Mouse (Mus musculus) forebrain, embryonic 15.5 days (tissue): ENCODE data around the gene Spin1. TPM values are rescaled to one million over a fixed set of nuclear protein-coding genes. Genes with fewer than 3 reads are reported as not detected.
"Not testable (repeated sequence)": the region's sequence is repeated elsewhere in the genome, so short reads cannot be mapped to it uniquely, and the experiment has no call there.

Experiments used
- ATAC-seq: fragments of 200-750 bp; cut with Nextera tagmentation; replicated peaks from 2 replicates; pipeline ENCODE4 v1.8.0; 2017; ENCODE audit warnings: mild to moderate bottlenecking, moderate TSS enrichment, moderate library complexity
- H3K27ac ChIP-seq: fragments of 300-500 bp; sonication (generic); replicated peaks from 2 replicates; pipeline ENCODE4 v1.5.1; 2015; ENCODE audit warnings: mild to moderate bottlenecking, inconsistent platforms
- H3K27me3 ChIP-seq: fragments of 300-500 bp; sonication (generic); 2 replicates; pipeline ENCODE4 v1.6.1; 2015; ENCODE audit warnings: inconsistent platforms
- H3K36me3 ChIP-seq: fragments of 300-500 bp; sonication (generic); 2 replicates; pipeline ENCODE4 v1.6.1; 2015; ENCODE audit warnings: mild to moderate bottlenecking, inconsistent platforms
- H3K4me1 ChIP-seq: fragments of 300-500 bp; sonication (generic); 2 replicates; pipeline ENCODE4 v1.6.1; 2015; ENCODE audit warnings: inconsistent platforms
- H3K4me2 ChIP-seq: fragments of 300-500 bp; sonication (generic); replicated peaks from 2 replicates; pipeline ENCODE4 v1.6.1; 2015; ENCODE audit warnings: mild to moderate bottlenecking, inconsistent platforms
- H3K4me3 ChIP-seq: fragments of 300-500 bp; sonication (generic); 2 replicates; pipeline ENCODE4 v1.5.1; 2015; ENCODE audit warnings: mild to moderate bottlenecking, inconsistent platforms
- H3K9ac ChIP-seq: fragments of 300-500 bp; sonication (generic); replicated peaks from 2 replicates; pipeline ENCODE4 v1.6.1; 2015; ENCODE audit warnings: mild to moderate bottlenecking, inconsistent platforms
- H3K9me3 ChIP-seq: fragments of 300-500 bp; sonication (generic); 2 replicates; pipeline ENCODE4 v1.6.1; 2016; ENCODE audit warnings: inconsistent platforms
- WGBS: fragments of 180-500 bp; shearing (Covaris S2); methylation state at CpG from one replicate; pipeline ENCODE4 v1.1.7; 2015; ENCODE audit warnings: mixed read lengths; 5-methylcytosine and 5-hydroxymethylcytosine counted together
- polyA plus RNA-seq: library from polyadenylated mRNA; unstranded; fragments of >200 nt; fragmentation: Nextera tagmentation; extraction: Ambion mirVana; gene quantifications from 2 replicates; pipeline ENCODE4 v1.2.1, GENCODE M21; 2015

Gene Spin1
- polyA plus RNA-seq, 1 experiment from 2014 or later = 177 TPM

- WGBS = 64% methylated on average over 1 of the region's 1 CpGs
- not testable (repeated sequence) for H3K36me3 ChIP-seq, H3K4me3 ChIP-seq, H3K4me1 ChIP-seq, H3K27me3 ChIP-seq, H3K4me2 ChIP-seq, H3K9me3 ChIP-seq, H3K27ac ChIP-seq, ATAC-seq, H3K9ac ChIP-seq
Measured at GRCm38 (mm10) chr13:51078586-51078985, 22.1 kb upstream of the Spin1 start.

GRCm38 (mm10) chr13:51080801-51081200, 19.9 kb upstream of the Spin1 start:
- no peaks in the 10 kb centered on the region for H3K36me3 ChIP-seq
- no peaks in the 10 kb centered on the region for H3K4me1 ChIP-seq
- H3K27ac ChIP-seq = no peak overlapping the region
- 82% methylated on average over 2 of the region's 2 CpGs for WGBS
- no peak for ATAC-seq
- H3K27me3 ChIP-seq = no peaks in the 10 kb centered on the region
- no peak overlapping the region for H3K4me3 ChIP-seq
- H3K9me3 ChIP-seq = no peaks in the 10 kb centered on the region
- H3K9ac ChIP-seq = no peak overlapping the region
- no peak overlapping the region for H3K4me2 ChIP-seq

GRCm38 (mm10) chr13:51084241-51084640, 16.4 kb upstream of the Spin1 start:
- no peak overlapping the region for H3K27ac ChIP-seq
- no peak overlapping the region for H3K4me2 ChIP-seq
- H3K4me1 ChIP-seq = no peaks in the 10 kb centered on the region
- no peak for ATAC-seq
- H3K4me3 ChIP-seq = no peak overlapping the region
- no peaks in the 10 kb centered on the region for H3K36me3 ChIP-seq
- H3K27me3 ChIP-seq = no peaks in the 10 kb centered on the region
- H3K9ac ChIP-seq = no peak overlapping the region
- H3K9me3 ChIP-seq = no peaks in the 10 kb centered on the region

GRCm38 (mm10) chr13:51085941-51086340, 14.7 kb upstream of the Spin1 start:
- Histone ChIP-seq H3K9me3 (no peaks in the 10 kb centered on the region), H3K27me3 (no peaks in the 10 kb centered on the region), H3K4me1 (no peaks in the 10 kb centered on the region), H3K27ac (no peak overlapping the region), H3K4me2 (no peak overlapping the region), H3K9ac (no peak overlapping the region), H3K36me3 (no peaks in the 10 kb centered on the region), H3K4me3 (no peak overlapping the region)
- WGBS = 92% methylated on average over 11 of the region's 11 CpGs
- ATAC-seq = no peak

GRCm38 (mm10) chr13:51087253-51087652, 13.4 kb upstream of the Spin1 start:
- Histone ChIP-seq H3K27me3 (no peaks in the 10 kb centered on the region), H3K9me3 (no peaks in the 10 kb centered on the region), H3K4me1 (no peaks in the 10 kb centered on the region), H3K9ac (no peak overlapping the region), H3K27ac (no peak overlapping the region), H3K4me3 (no peak overlapping the region), H3K36me3 (no peaks in the 10 kb centered on the region), H3K4me2 (no peak overlapping the region)
- WGBS = 89% methylated on average over 4 of the region's 4 CpGs
- no peak for ATAC-seq

GRCm38 (mm10) chr13:51088207-51088606, 12.5 kb upstream of the Spin1 start:
- Histone ChIP-seq H3K9ac (no peak overlapping the region), H3K4me1 (no peaks in the 10 kb centered on the region), H3K27ac (no peak overlapping the region), H3K36me3 (no peaks in the 10 kb centered on the region), H3K9me3 (no peaks in the 10 kb centered on the region), H3K4me3 (no peak overlapping the region), H3K27me3 (no peaks in the 10 kb centered on the region), H3K4me2 (no peak overlapping the region)
- WGBS = 86% methylated on average over 4 of the region's 4 CpGs
- no peak for ATAC-seq

- Histone ChIP-seq H3K4me3 (no peak overlapping the region), H3K4me1 (no peaks in the 10 kb centered on the region), H3K27me3 (no peaks in the 10 kb centered on the region), H3K9ac (no peak overlapping the region), H3K27ac (no peak overlapping the region), H3K4me2 (no peak overlapping the region), H3K9me3 (no peaks in the 10 kb centered on the region), H3K36me3 (no peaks in the 10 kb centered on the region)
- 87% methylated on average over 4 of the region's 4 CpGs for WGBS
- no peak for ATAC-seq
Measured at GRCm38 (mm10) chr13:51089058-51089457, 11.6 kb upstream of the Spin1 start.

GRCm38 (mm10) chr13:51090105-51090661, 10.5 kb upstream of the Spin1 start:
- 73% methylated on average over 5 of the region's 5 CpGs for WGBS
- ATAC-seq = no peak
- Histone ChIP-seq H3K27me3 (no peaks in the 10 kb centered on the region), H3K9ac (no peak overlapping the region), H3K36me3 (no peaks in the 10 kb centered on the region), H3K4me1 (no peaks in the 10 kb centered on the region), H3K4me3 (no peak overlapping the region), H3K4me2 (no peak overlapping the region), H3K9me3 (no peaks in the 10 kb centered on the region), H3K27ac (no peak overlapping the region)

- Histone ChIP-seq H3K4me3 (no peak overlapping the region), H3K27ac (no peak overlapping the region), H3K9ac (no peak overlapping the region), H3K27me3 (no peaks in the 10 kb centered on the region), H3K4me2 (no peak overlapping the region), H3K9me3 (no peaks in the 10 kb centered on the region), H3K4me1 (peaks cover 3% of the 10 kb centered on the region), H3K36me3 (no peaks in the 10 kb centered on the region)
- no peak for ATAC-seq
- WGBS = 90% methylated on average over 5 of the region's 5 CpGs
Measured at GRCm38 (mm10) chr13:51093430-51093829, 7.2 kb upstream of the Spin1 start.

- no peaks in the 10 kb centered on the region for H3K27me3 ChIP-seq
- WGBS = 81% methylated on average over 16 of the region's 16 CpGs
- H3K36me3 ChIP-seq = no peaks in the 10 kb centered on the region
- no peak overlapping the region for H3K9ac ChIP-seq
- peaks cover 13% of the 10 kb centered on the region for H3K4me1 ChIP-seq
- no peak overlapping the region for H3K4me3 ChIP-seq
- ATAC-seq = no peak
- H3K27ac ChIP-seq = no peak overlapping the region
- H3K4me2 ChIP-seq = no peak overlapping the region
- no peaks in the 10 kb centered on the region for H3K9me3 ChIP-seq
Measured at GRCm38 (mm10) chr13:51094323-51095195, 6.1 kb upstream of the Spin1 start.

- no peak for ATAC-seq
- H3K9me3 ChIP-seq = no peaks in the 10 kb centered on the region
- H3K27ac ChIP-seq = no peak overlapping the region
- H3K36me3 ChIP-seq = no peaks in the 10 kb centered on the region
- no peak overlapping the region for H3K4me3 ChIP-seq
- peaks cover 13% of the 10 kb centered on the region for H3K4me1 ChIP-seq
- 93% methylated on average over 7 of the region's 7 CpGs for WGBS
- H3K27me3 ChIP-seq = no peaks in the 10 kb centered on the region
- no peak overlapping the region for H3K4me2 ChIP-seq
- H3K9ac ChIP-seq = no peak overlapping the region
Measured at GRCm38 (mm10) chr13:51095196-51095715, 5.4 kb upstream of the Spin1 start.

- no peaks in the 10 kb centered on the region for H3K36me3 ChIP-seq
- no peaks in the 10 kb centered on the region for H3K9me3 ChIP-seq
- WGBS = 90% methylated on average over 6 of the region's 6 CpGs
- no peak overlapping the region for H3K4me2 ChIP-seq
- H3K4me3 ChIP-seq = no peak overlapping the region
- H3K27ac ChIP-seq = no peak overlapping the region
- H3K27me3 ChIP-seq = no peaks in the 10 kb centered on the region
- H3K4me1 ChIP-seq = peaks cover 13% of the 10 kb centered on the region
- H3K9ac ChIP-seq = no peak overlapping the region
- ATAC-seq = no peak
Measured at GRCm38 (mm10) chr13:51096644-51097043, 4.0 kb upstream of the Spin1 start.
